Mouse (Mus musculus) heart, embryonic 10.5 days (tissue): Measurements from ENCODE around the gene Camta1. TPM values are rescaled to one million over a fixed set of nuclear protein-coding genes. Genes with fewer than 3 reads are reported as not detected.

Experiments
- DNase-seq: peaks from one replicate; pipeline ENCODE4 v3.0.0-alpha.2; 2017; ENCODE audit warnings: low spot score
- H3K27ac ChIP-seq: fragments of 300-500 bp; sonication (generic); 2 replicates; pipeline ENCODE4 v1.5.1; 2016; ENCODE audit warnings: mild to moderate bottlenecking
- H3K27me3 ChIP-seq: fragments of 300-500 bp; sonication (generic); 2 replicates; pipeline ENCODE4 v1.6.1; 2016; ENCODE audit warnings: mild to moderate bottlenecking; ENCODE audit not compliant: poor library complexity, insufficient read depth, severe bottlenecking
- H3K36me3 ChIP-seq: fragments of 300-500 bp; sonication (generic); 2 replicates; pipeline ENCODE4 v1.6.1; 2016; ENCODE audit warnings: mild to moderate bottlenecking, moderate library complexity
- H3K4me1 ChIP-seq: fragments of 300-500 bp; sonication (generic); 2 replicates; pipeline ENCODE4 v1.6.1; 2016; ENCODE audit warnings: mild to moderate bottlenecking
- H3K4me3 ChIP-seq: fragments of 300-500 bp; sonication (generic); 2 replicates; pipeline ENCODE4 v1.5.1; 2016; ENCODE audit warnings: mild to moderate bottlenecking, moderate library complexity
- H3K9me3 ChIP-seq: fragments of 300-500 bp; sonication (generic); 2 replicates; pipeline ENCODE4 v1.6.1; 2016; ENCODE audit warnings: mild to moderate bottlenecking, moderate library complexity
- WGBS: fragments of 180-500 bp; shearing (Covaris S2); methylation state at CpG from one replicate; pipeline ENCODE4 v1.1.7; 2016; 5-methylcytosine and 5-hydroxymethylcytosine counted together
- polyA plus RNA-seq: library from polyadenylated mRNA; unstranded; fragments of >200 nt; fragmentation: Nextera tagmentation; extraction: Ambion mirVana; gene quantifications from 2 replicates; pipeline ENCODE4 v1.2.1, GENCODE M21; 2016

Gene Camta1
- polyA plus RNA-seq, 1 experiment from 2014 or later, result 115 TPM

GRCm38 (mm10) chr4:150978156-150978910, 883.3 kb downstream of the Camta1 start:
- no peaks in the 10 kb centered on the region for H3K9me3 ChIP-seq
- H3K27ac ChIP-seq, result no peak overlapping the region
- H3K27me3 ChIP-seq, result no peaks in the 10 kb centered on the region
- no peaks in the 10 kb centered on the region for H3K36me3 ChIP-seq
- H3K4me1 ChIP-seq, result no peaks in the 10 kb centered on the region
- WGBS, result 88% methylated on average over 21 of the region's 21 CpGs
- no peak overlapping the region for H3K4me3 ChIP-seq
- DNase-seq, result no peak

GRCm38 (mm10) chr4:150975145-150975544, 886.5 kb downstream of the Camta1 start:
- Histone ChIP-seq H3K9me3 (no peaks in the 10 kb centered on the region), H3K27me3 (no peaks in the 10 kb centered on the region), H3K4me3 (no peak overlapping the region), H3K36me3 (no peaks in the 10 kb centered on the region), H3K4me1 (no peaks in the 10 kb centered on the region), H3K27ac (no peak overlapping the region)
- no peak for DNase-seq
- 20% methylated on average over 1 of the region's 1 CpGs for WGBS

GRCm38 (mm10) chr4:150973264-150973663, 888.4 kb downstream of the Camta1 start:
- Histone ChIP-seq H3K4me1 (no peaks in the 10 kb centered on the region), H3K4me3 (no peak overlapping the region), H3K27me3 (no peaks in the 10 kb centered on the region), H3K9me3 (no peaks in the 10 kb centered on the region), H3K36me3 (no peaks in the 10 kb centered on the region), H3K27ac (no peak overlapping the region)
- WGBS, result 79% methylated on average over 8 of the region's 8 CpGs
- no peak for DNase-seq

GRCm38 (mm10) chr4:150968956-150969355, 892.7 kb downstream of the Camta1 start:
- WGBS, result 77% methylated on average over 8 of the region's 8 CpGs

GRCm38 (mm10) chr4:150966556-150966955, 895.1 kb downstream of the Camta1 start:
- no peak for DNase-seq
- H3K4me3 ChIP-seq, result no peak overlapping the region
- no peaks in the 10 kb centered on the region for H3K9me3 ChIP-seq
- H3K27me3 ChIP-seq, result no peaks in the 10 kb centered on the region
- H3K4me1 ChIP-seq, result peaks cover 5% of the 10 kb centered on the region
- no peak overlapping the region for H3K27ac ChIP-seq
- no peaks in the 10 kb centered on the region for H3K36me3 ChIP-seq
- 16% methylated on average over 7 of the region's 7 CpGs for WGBS

More at GRCm38 (mm10) chr4:150968956-150969355, 892.7 kb downstream of the Camta1 start:
- DNase-seq, result no peak
- peaks cover 5% of the 10 kb centered on the region for H3K4me1 ChIP-seq
- H3K4me3 ChIP-seq, result no peak overlapping the region
- no peaks in the 10 kb centered on the region for H3K36me3 ChIP-seq
- no peaks in the 10 kb centered on the region for H3K9me3 ChIP-seq
- no peaks in the 10 kb centered on the region for H3K27me3 ChIP-seq
- no peak overlapping the region for H3K27ac ChIP-seq

GRCm38 (mm10) chr4:150965555-150965951, 896.1 kb downstream of the Camta1 start:
- no peak overlapping the region for H3K27ac ChIP-seq
- 66% methylated on average over 11 of the region's 11 CpGs for WGBS
- DNase-seq, result no peak
- no peaks in the 10 kb centered on the region for H3K9me3 ChIP-seq
- H3K27me3 ChIP-seq, result no peaks in the 10 kb centered on the region
- H3K4me1 ChIP-seq, result peaks cover 5% of the 10 kb centered on the region
- no peak overlapping the region for H3K4me3 ChIP-seq
- no peaks in the 10 kb centered on the region for H3K36me3 ChIP-seq

- Histone ChIP-seq H3K4me1 (peaks cover 5% of the 10 kb centered on the region), H3K4me3 (peak overlapping the region; percentile 51), H3K27me3 (no peaks in the 10 kb centered on the region), H3K9me3 (no peaks in the 10 kb centered on the region), H3K36me3 (no peaks in the 10 kb centered on the region), H3K27ac (no peak overlapping the region)
- DNase-seq, result peak; percentile 88
- 10% methylated on average over 25 of the region's 25 CpGs for WGBS
Observed at GRCm38 (mm10) chr4:150964635-150965554, 896.8 kb downstream of the Camta1 start.

GRCm38 (mm10) chr4:150963711-150964110, 898.0 kb downstream of the Camta1 start:
- H3K27me3 ChIP-seq, result no peaks in the 10 kb centered on the region
- H3K9me3 ChIP-seq, result no peaks in the 10 kb centered on the region
- DNase-seq, result no peak
- H3K27ac ChIP-seq, result no peak overlapping the region
- WGBS, result 59% methylated on average over 2 of the region's 2 CpGs
- H3K4me1 ChIP-seq, result peaks cover 15% of the 10 kb centered on the region
- H3K4me3 ChIP-seq, result no peak overlapping the region
- H3K36me3 ChIP-seq, result no peaks in the 10 kb centered on the region

- Histone ChIP-seq H3K27ac (no peak overlapping the region), H3K9me3 (no peaks in the 10 kb centered on the region), H3K27me3 (no peaks in the 10 kb centered on the region), H3K4me1 (peaks cover 18% of the 10 kb centered on the region), H3K4me3 (no peak overlapping the region), H3K36me3 (no peaks in the 10 kb centered on the region)
- no peak for DNase-seq
- 63% methylated on average over 6 of the region's 6 CpGs for WGBS
Observed at GRCm38 (mm10) chr4:150962231-150962630, 899.4 kb downstream of the Camta1 start.

GRCm38 (mm10) chr4:150958536-150958935, 903.1 kb downstream of the Camta1 start:
- H3K27ac ChIP-seq, result no peak overlapping the region
- WGBS, result 67% methylated on average over 7 of the region's 7 CpGs
- H3K4me1 ChIP-seq, result peaks cover 17% of the 10 kb centered on the region
- no peaks in the 10 kb centered on the region for H3K27me3 ChIP-seq
- no peaks in the 10 kb centered on the region for H3K9me3 ChIP-seq
- H3K4me3 ChIP-seq, result no peak overlapping the region
- no peaks in the 10 kb centered on the region for H3K36me3 ChIP-seq
- DNase-seq, result no peak

GRCm38 (mm10) chr4:150957106-150957458, 904.6 kb downstream of the Camta1 start:
- Histone ChIP-seq H3K4me3 (no peak overlapping the region), H3K36me3 (no peaks in the 10 kb centered on the region), H3K27me3 (peaks cover under 1% of the 10 kb centered on the region; the same call in 1 of the 2 replicates), H3K9me3 (no peaks in the 10 kb centered on the region), H3K4me1 (peaks cover 17% of the 10 kb centered on the region), H3K27ac (no peak overlapping the region)
- 69% methylated on average over 1 of the region's 1 CpGs for WGBS
- DNase-seq, result no peak

- H3K4me3 ChIP-seq, result no peak overlapping the region
- 78% methylated on average over 13 of the region's 13 CpGs for WGBS
Observed at GRCm38 (mm10) chr4:150956369-150957105, 905.1 kb downstream of the Camta1 start.

More at GRCm38 (mm10) chr4:150956369-150957105, 905.1 kb downstream of the Camta1 start:
- Histone ChIP-seq H3K9me3 (no peaks in the 10 kb centered on the region), H3K27ac (no peak overlapping the region), H3K36me3 (no peaks in the 10 kb centered on the region), H3K27me3 (peaks cover 5% of the 10 kb centered on the region; the same call in 1 of the 2 replicates), H3K4me1 (peaks cover 17% of the 10 kb centered on the region)
- DNase-seq, result no peak
